Mouse (Mus musculus) neutrophil, adult 65 days (primary cell): ENCODE data around the gene Dnph1. TPM values are rescaled to one million over a fixed set of nuclear protein-coding genes. Genes with fewer than 3 reads are reported as not detected.

ENCODE experiments used
- total RNA-seq: library from RNA; stranded (reverse); gene quantifications from 2 replicates; pipeline ENCODE4 v1.2.4, GENCODE M21; 2023

The Dnph1 gene
- total RNA-seq, result 2.2 and 2.4 TPM in 2 replicates

DNA sequence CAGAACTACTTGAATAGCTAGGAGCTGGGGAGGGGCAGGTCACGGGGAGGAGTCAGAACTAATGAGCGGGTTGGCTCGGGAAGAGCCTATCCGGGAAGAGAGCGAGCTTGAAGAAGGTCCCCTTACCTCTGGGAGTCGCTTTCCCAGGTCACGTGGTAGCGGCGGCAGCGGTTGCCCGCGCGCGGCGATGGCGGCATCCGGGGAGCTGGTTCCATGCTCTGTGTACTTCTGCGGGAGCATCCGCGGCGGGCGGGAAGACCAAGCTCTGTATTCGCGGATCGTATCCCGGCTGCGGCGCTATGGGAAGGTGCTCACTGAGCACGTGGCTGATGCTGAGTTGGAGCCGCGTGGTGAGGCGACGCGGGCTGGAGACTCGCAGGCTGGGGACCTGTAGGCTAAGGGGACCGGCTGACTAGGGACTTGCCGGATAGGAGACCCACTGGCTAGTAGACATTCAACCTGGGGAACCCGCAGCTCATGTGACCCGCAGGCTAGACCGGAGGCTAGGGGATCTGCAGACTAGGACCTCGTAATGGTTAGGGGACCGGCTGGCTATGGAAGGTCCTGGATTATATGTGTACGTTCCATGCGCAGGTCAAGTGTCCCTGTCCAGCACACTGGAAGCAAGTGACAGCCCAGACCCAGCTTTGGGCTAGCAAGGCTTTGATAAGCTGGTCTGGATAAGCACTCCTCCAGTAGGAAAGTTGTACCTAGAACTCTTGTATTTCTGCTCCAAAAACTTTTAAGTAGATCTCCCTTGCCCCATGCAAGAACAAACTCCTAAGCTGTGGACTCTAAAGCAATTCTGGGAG lies at the start of gene Dnph1:
Gene Dnph1 (plus strand): TSS at position 89 of the 812 bp plus-strand sequence.

DNA sequence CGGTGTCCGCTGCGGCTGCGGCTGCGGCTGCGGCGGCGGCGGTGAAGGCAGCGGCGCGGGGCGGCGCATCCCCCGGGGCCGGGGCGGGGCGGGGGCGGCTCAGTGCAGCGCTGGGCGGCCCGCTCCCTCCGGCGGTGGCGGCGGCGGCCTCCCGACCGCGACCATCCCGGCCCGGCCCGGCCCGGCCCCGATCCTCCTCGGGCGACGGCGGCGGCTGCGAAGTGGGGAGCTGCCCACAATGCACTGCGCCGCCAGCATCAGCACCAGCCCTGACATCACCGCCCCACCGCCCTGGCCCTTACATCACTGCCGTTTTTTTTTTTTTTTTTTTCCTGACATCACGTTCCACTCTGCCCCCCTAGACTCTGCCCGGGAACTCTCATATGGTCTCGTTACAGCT lies 9.1 kb upstream of the Dnph1 start, which contains the start of gene Ttbk1:
Gene Ttbk1 (minus strand): TSS at position 245 of the 400 bp plus-strand sequence.

DNA sequence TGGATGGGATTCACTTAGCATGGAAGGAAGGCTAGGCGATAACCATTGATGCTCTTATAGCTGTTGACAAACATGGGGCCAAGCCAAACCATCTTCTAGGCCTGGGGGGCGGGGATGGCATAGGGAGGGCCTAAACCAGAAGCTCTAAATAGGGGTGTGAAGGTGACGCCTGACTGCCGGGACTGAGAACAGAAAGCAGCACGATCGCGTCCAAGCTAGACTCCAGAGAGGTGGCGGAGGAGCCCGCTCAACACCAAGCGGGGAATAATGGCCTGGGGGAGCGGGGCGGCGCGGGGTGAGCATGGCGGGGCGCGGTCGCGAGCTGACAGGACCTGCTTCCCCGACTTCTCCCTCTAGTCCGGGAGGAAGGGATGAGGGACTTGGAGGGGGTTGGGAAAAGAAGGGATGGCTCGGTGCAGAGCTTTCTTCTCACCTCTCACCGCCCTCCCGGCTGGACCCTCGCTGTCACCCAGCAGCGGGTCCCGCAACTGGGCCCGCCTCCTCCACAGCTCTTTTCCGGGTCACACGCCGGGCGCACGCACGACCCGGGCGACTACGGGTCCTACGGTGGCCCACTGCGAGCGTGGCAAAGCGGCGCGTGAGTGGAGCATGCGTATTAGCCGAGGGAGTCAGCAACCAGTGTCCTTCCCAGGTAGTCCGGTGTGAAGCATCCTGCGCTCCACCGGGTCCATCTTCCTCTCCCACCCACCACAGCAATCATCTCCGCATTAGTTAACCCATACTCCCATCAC lies 49.5 kb downstream of the Dnph1 start, which contains the start of gene Cul9:
Gene Cul9 (minus strand): TSS at position 576 of the 752 bp plus-strand sequence.

Other genes with a start within 250 kb of the Dnph1 start
- 20.9 and 22.5 TPM in 2 replicates for gene Polr1c, start 248.7 kb upstream of the Dnph1 start, total RNA-seq
- 101 and 104 TPM in 2 replicates for gene Yipf3, start 248.6 kb upstream of the Dnph1 start, total RNA-seq
- 1.2 and 1.4 TPM in 2 replicates for gene Lrrc73, start 243.2 kb upstream of the Dnph1 start, total RNA-seq
- 31.0 and 49.7 TPM in 2 replicates for gene Tjap1, start 213.7 kb upstream of the Dnph1 start, total RNA-seq
- not detected in 2 replicates for gene Dlk2, start 199.3 kb upstream of the Dnph1 start, total RNA-seq
- gene Abcc10, start 168.4 kb upstream of the Dnph1 start, total RNA-seq, result 6.1 and 6.7 TPM in 2 replicates
- 1.8 and 7.0 TPM in 2 replicates for gene Zfp318, start 113.0 kb upstream of the Dnph1 start, total RNA-seq
- gene Crip3, start 67.8 kb upstream of the Dnph1 start, total RNA-seq, result not detected in 2 replicates
- gene Slc22a7, start 58.3 kb upstream of the Dnph1 start, total RNA-seq, result not detected in 2 replicates
- gene Ttbk1, start 9.0 kb upstream of the Dnph1 start, total RNA-seq, result not detected in 2 replicates
- 3.0 and 4.5 TPM in 2 replicates for gene Cul9, start 49.7 kb downstream of the Dnph1 start, total RNA-seq
- gene Srf, start 59.5 kb downstream of the Dnph1 start, total RNA-seq, result 41.9 and 58.0 TPM in 2 replicates
- gene Ptk7, start 132.8 kb downstream of the Dnph1 start, total RNA-seq, result 0.11 and 0.38 TPM in 2 replicates
- gene Klc4, start 149.3 kb downstream of the Dnph1 start, total RNA-seq, result 28.2 and 32.4 TPM in 2 replicates
- 15.6 and 21.9 TPM in 2 replicates for gene Mrpl2, start 149.5 kb downstream of the Dnph1 start, total RNA-seq
- 1.2 and 3.0 TPM in 2 replicates for gene Cul7, start 153.6 kb downstream of the Dnph1 start, total RNA-seq
- gene Rrp36, start 177.6 kb downstream of the Dnph1 start, total RNA-seq, result 8.5 and 14.2 TPM in 2 replicates
- gene Mea1, start 182.1 kb downstream of the Dnph1 start, total RNA-seq, result 34.1 and 39.8 TPM in 2 replicates
- 37.8 and 49.3 TPM in 2 replicates for gene Klhdc3, start 184.2 kb downstream of the Dnph1 start, total RNA-seq
- gene Ppp2r5d, start 208.4 kb downstream of the Dnph1 start, total RNA-seq, result 26.0 and 27.5 TPM in 2 replicates
- gene Pex6, start 214.8 kb downstream of the Dnph1 start, total RNA-seq, result 18.7 and 24.4 TPM in 2 replicates
- gene Gnmt, start 232.5 kb downstream of the Dnph1 start, total RNA-seq, result 3.2 and 3.7 TPM in 2 replicates